Mouse (Mus musculus): Measurements from ENCODE around the gene Ptdss2.

GRCm38 (mm10) chr7:141169300-141169699 is 47.1 kb downstream of the Ptdss2 start:
- TF ChIP-seq POLR2A (IDR thresholded peaks at IDR 0.05; ENCODE audit: insufficient read depth, low read depth, low read length), result no peak
- TF ChIP-seq CTCF (IDR thresholded peaks at IDR 0.05; ENCODE audit: insufficient read depth, low read depth, low read length), result no peak
